Mouse (Mus musculus) heart, embryonic 16.5 days (tissue): ENCODE results near the gene Tspan9. TPM values are rescaled to one million over a fixed set of nuclear protein-coding genes. Genes with fewer than 3 reads are reported as not detected.

Source experiments
- ATAC-seq: fragments of 200-750 bp; cut with Nextera tagmentation; replicated peaks from 2 replicates; pipeline ENCODE4 v1.8.0; 2017; ENCODE audit warnings: moderate number of reproducible peaks; ENCODE audit not compliant: insufficient read depth, low FRiP score; ENCODE audit errors: extremely low read depth
- H3K27ac ChIP-seq: fragments of 300-500 bp; sonication (generic); 2 replicates; pipeline ENCODE4 v1.5.1; 2014; ENCODE audit warnings: mild to moderate bottlenecking, low read length, control low read depth, moderate library complexity
- H3K27me3 ChIP-seq: fragments of 300-500 bp; sonication (generic); 2 replicates; pipeline ENCODE4 v1.6.1; 2014; ENCODE audit warnings: low read length, mixed read lengths; ENCODE audit not compliant: control insufficient read depth, insufficient read depth
- H3K36me3 ChIP-seq: fragments of 300-500 bp; sonication (generic); 2 replicates; pipeline ENCODE4 v1.6.1; 2014; ENCODE audit not compliant: control insufficient read depth, insufficient read depth
- H3K4me1 ChIP-seq: fragments of 300-500 bp; sonication (generic); 2 replicates; pipeline ENCODE4 v1.6.1; 2014; ENCODE audit warnings: low read length, mixed read lengths; ENCODE audit not compliant: control insufficient read depth, insufficient read depth
- H3K4me2 ChIP-seq: fragments of 300-500 bp; sonication (generic); 2 replicates; pipeline ENCODE4 v1.6.1; 2014; ENCODE audit warnings: low read depth, mild to moderate bottlenecking, control low read depth, low read length
- H3K4me3 ChIP-seq: fragments of 300-500 bp; sonication (generic); 2 replicates; pipeline ENCODE4 v1.5.1; 2014; ENCODE audit warnings: mild to moderate bottlenecking, control low read depth, low read length
- H3K9ac ChIP-seq: fragments of 300-500 bp; sonication (generic); 2 replicates; pipeline ENCODE4 v1.6.1; 2014; ENCODE audit warnings: low read length, control low read depth
- H3K9me3 ChIP-seq: fragments of 300-500 bp; sonication (generic); replicated peaks from 2 replicates; pipeline ENCODE4 v1.6.1; 2016; ENCODE audit warnings: low read length; ENCODE audit not compliant: control insufficient read depth
- WGBS: fragments of 180-500 bp; shearing (Covaris S2); extraction: QIAGEN DNeasy Blood & Tissue Kit; methylation state at CpG from one replicate; pipeline ENCODE4 v1.1.7; 2014; 5-methylcytosine and 5-hydroxymethylcytosine counted together
- polyA plus RNA-seq: library from polyadenylated mRNA; unstranded; fragments of >200 nt; fragmentation: Nextera tagmentation; extraction: Ambion mirVana; gene quantifications from 2 replicates; pipeline ENCODE4 v1.2.1, GENCODE M21; 2015

Tspan9 gene
- polyA plus RNA-seq, 1 experiment from 2014 or later, result 138 TPM

DNA sequence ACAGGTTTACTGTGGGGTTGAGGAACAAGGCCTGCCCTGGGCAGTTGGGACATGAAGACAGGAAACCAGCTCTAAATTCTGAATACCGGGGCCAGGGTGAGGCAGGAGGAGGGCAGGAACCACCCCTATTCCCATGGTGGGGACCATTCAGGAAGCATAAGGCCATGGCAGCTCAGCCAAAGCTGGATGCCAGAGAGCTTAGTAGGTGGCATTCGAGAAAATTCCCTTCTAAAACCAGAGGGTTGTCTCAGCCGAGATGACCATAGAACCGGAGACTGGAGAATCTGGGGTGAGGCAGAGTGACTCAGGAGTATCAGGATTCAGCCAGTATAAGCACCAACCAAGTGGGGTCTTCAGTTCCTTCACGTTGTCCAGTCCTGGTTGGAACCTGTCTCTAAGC lies 171.5 kb downstream of the Tspan9 start:
- Histone ChIP-seq H3K9me3 (no peaks in the 10 kb centered on the region), H3K4me2 (no peak overlapping the region), H3K36me3 (no peaks in the 10 kb centered on the region), H3K4me3 (no peak overlapping the region), H3K9ac (no peak overlapping the region), H3K27ac (no peak overlapping the region), H3K4me1 (peaks cover 38% of the 10 kb centered on the region), H3K27me3 (no peaks in the 10 kb centered on the region)
- WGBS, result 77% methylated on average over 5 of the region's 5 CpGs
- ATAC-seq, result no peak

DNA sequence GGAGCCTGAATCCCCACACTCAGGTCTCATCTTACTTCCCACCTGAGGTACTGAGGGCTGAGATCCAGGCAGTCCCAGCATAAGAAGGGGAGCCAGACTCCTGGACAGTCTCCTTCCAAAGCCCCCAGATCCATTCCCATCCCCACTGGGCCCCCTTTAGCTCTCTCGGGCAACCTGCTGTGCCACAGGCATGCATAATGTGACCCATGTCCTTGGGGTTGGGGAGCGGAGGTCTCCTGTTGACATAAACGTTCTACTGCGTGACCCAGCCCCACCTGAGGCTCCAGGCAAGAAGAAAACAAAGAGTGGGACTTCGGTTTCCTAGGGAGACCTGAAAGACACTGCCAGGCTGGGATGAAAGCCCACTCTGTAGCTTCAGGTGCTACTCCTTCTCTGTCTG lies 172.5 kb downstream of the Tspan9 start:
- Histone ChIP-seq H3K4me2 (no peak overlapping the region), H3K36me3 (no peaks in the 10 kb centered on the region), H3K27ac (no peak overlapping the region), H3K27me3 (no peaks in the 10 kb centered on the region), H3K9ac (no peak overlapping the region), H3K4me1 (peaks cover 27% of the 10 kb centered on the region), H3K9me3 (no peaks in the 10 kb centered on the region), H3K4me3 (no peak overlapping the region)
- no peak for ATAC-seq
- WGBS, result 72% methylated on average over 5 of the region's 5 CpGs

DNA sequence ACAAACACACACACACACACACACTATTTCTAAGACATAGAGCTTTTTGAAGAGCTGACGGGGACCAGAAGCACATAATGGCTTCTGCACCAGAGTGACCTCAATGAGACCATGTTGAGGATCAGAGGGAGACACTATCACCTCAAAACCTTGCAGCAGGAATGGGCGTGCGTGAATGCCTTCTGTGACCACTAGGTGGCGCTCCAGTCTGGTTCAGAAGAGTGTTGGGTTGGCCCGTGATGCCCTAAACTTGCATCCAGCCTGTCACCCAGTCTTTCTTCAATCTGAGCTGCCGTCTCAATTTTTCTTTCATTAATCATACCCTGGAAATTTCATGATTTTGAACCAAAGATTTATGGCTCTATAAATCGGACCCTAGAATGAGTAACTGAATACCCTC lies 173.3 kb downstream of the Tspan9 start:
- Histone ChIP-seq H3K4me2 (no peak overlapping the region), H3K27me3 (no peaks in the 10 kb centered on the region), H3K4me1 (peaks cover 20% of the 10 kb centered on the region), H3K27ac (no peak overlapping the region), H3K36me3 (peaks cover under 1% of the 10 kb centered on the region; the same call in 1 of the 2 replicates), H3K9ac (no peak overlapping the region), H3K9me3 (no peaks in the 10 kb centered on the region), H3K4me3 (no peak overlapping the region)
- WGBS, result 7% methylated on average over 7 of the region's 7 CpGs
- ATAC-seq, result no peak

- H3K4me3 ChIP-seq, result no peak overlapping the region
- H3K36me3 ChIP-seq, result peaks cover 4% of the 10 kb centered on the region
- ATAC-seq, result no peak
- H3K4me2 ChIP-seq, result no peak overlapping the region
- H3K27ac ChIP-seq, result no peak overlapping the region
- peaks cover 17% of the 10 kb centered on the region for H3K4me1 ChIP-seq
- H3K9ac ChIP-seq, result no peak overlapping the region
- H3K9me3 ChIP-seq, result no peaks in the 10 kb centered on the region
- no peaks in the 10 kb centered on the region for H3K27me3 ChIP-seq
- 58% methylated on average over 7 of the region's 7 CpGs for WGBS
These were observed 173.7 kb downstream of the Tspan9 start for GRCm38 (mm10) chr6:127969709-127970108.

DNA sequence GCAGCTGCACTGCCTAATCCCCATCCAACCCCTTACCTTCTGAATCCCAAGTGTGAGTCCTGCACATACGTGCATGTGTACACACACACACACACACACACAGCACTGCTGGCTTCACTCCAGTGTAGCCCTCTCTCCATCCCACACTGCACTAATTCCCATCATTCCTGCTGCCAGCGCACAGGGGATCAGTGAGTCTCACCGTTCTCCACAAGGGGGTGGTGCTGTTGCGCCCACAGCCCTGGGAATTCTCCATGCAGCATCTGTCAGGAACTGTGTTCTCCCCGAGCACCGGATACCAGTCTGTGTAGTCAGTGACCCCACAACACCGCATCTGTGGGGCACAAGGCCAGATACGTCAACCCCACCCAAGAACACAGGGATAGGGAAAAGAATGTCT lies 177.9 kb downstream of the Tspan9 start:
- Histone ChIP-seq H3K4me2 (no peak overlapping the region), H3K27ac (no peak overlapping the region), H3K9ac (no peak overlapping the region), H3K4me3 (no peak overlapping the region), H3K36me3 (peaks cover 28% of the 10 kb centered on the region), H3K9me3 (no peaks in the 10 kb centered on the region), H3K4me1 (no peaks in the 10 kb centered on the region), H3K27me3 (no peaks in the 10 kb centered on the region)
- no peak for ATAC-seq
- WGBS, result 56% methylated on average over 8 of the region's 8 CpGs

- H3K36me3 ChIP-seq, result peaks cover 28% of the 10 kb centered on the region
- no peaks in the 10 kb centered on the region for H3K9me3 ChIP-seq
- H3K4me1 ChIP-seq, result no peaks in the 10 kb centered on the region
- 77% methylated on average over 1 of the region's 1 CpGs for whole genome bisulfite sequencing
- H3K9ac ChIP-seq, result no peak overlapping the region
- H3K4me3 ChIP-seq, result no peak overlapping the region
- ATAC-seq, result no peak
- H3K27ac ChIP-seq, result no peak overlapping the region
- H3K27me3 ChIP-seq, result no peaks in the 10 kb centered on the region
- H3K4me2 ChIP-seq, result no peak overlapping the region
These were observed 183.2 kb downstream of the Tspan9 start for GRCm38 (mm10) chr6:127960203-127960602.

- ATAC-seq, result no peak
- no peaks in the 10 kb centered on the region for H3K4me1 ChIP-seq
- no peak overlapping the region for H3K4me3 ChIP-seq
- no peaks in the 10 kb centered on the region for H3K36me3 ChIP-seq
- no peaks in the 10 kb centered on the region for H3K27me3 ChIP-seq
- H3K27ac ChIP-seq, result no peak overlapping the region
- WGBS, result 77% methylated on average over 5 of the region's 5 CpGs
- H3K9ac ChIP-seq, result no peak overlapping the region
- no peaks in the 10 kb centered on the region for H3K9me3 ChIP-seq
- H3K4me2 ChIP-seq, result no peak overlapping the region
These were observed 187.2 kb downstream of the Tspan9 start for GRCm38 (mm10) chr6:127956172-127956571.

DNA sequence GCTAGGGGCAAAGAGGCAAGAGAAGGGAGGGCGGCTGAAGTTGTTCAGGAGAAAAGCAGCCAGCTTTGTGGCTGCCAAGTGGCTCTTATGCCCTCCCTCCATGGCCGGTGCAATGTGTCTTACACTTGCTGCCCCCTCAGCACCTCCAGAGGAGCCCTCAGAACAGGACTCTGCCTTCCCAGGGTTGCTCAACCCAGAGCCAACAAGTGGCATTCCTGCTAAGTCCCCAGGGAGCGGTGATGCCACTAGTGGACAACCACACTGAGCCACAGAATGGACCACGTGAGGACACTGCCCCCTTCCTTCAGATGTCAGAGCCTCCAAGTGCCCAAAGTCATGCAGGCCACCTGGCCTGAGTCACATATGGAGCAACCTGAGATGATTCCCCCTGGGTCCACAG lies 190.3 kb downstream of the Tspan9 start:
- no peaks in the 10 kb centered on the region for H3K36me3 ChIP-seq
- no peaks in the 10 kb centered on the region for H3K4me1 ChIP-seq
- WGBS, result 78% methylated on average over 4 of the region's 4 CpGs
- H3K27ac ChIP-seq, result no peak overlapping the region
- H3K4me2 ChIP-seq, result no peak overlapping the region
- no peak overlapping the region for H3K4me3 ChIP-seq
- no peaks in the 10 kb centered on the region for H3K9me3 ChIP-seq
- no peaks in the 10 kb centered on the region for H3K27me3 ChIP-seq
- H3K9ac ChIP-seq, result no peak overlapping the region
- no peak for ATAC-seq

- Histone ChIP-seq H3K9ac (no peak overlapping the region), H3K36me3 (no peaks in the 10 kb centered on the region), H3K4me2 (no peak overlapping the region), H3K27ac (no peak overlapping the region), H3K27me3 (no peaks in the 10 kb centered on the region), H3K9me3 (no peaks in the 10 kb centered on the region), H3K4me1 (no peaks in the 10 kb centered on the region), H3K4me3 (no peak overlapping the region)
- ATAC-seq, result no peak
- WGBS, result 85% methylated on average over 7 of the region's 7 CpGs
These were observed 193.5 kb downstream of the Tspan9 start for GRCm38 (mm10) chr6:127949885-127950284.

- WGBS, result 62% methylated on average over 9 of the region's 9 CpGs
- Histone ChIP-seq H3K36me3 (no peaks in the 10 kb centered on the region), H3K4me1 (no peaks in the 10 kb centered on the region), H3K4me3 (no peak overlapping the region), H3K27me3 (no peaks in the 10 kb centered on the region), H3K9me3 (no peaks in the 10 kb centered on the region), H3K4me2 (no peak overlapping the region), H3K27ac (no peak overlapping the region), H3K9ac (no peak overlapping the region)
- no peak for ATAC-seq
These were observed 194.7 kb downstream of the Tspan9 start for GRCm38 (mm10) chr6:127948656-127949055.
